Mouse (Mus musculus) neural tube, embryonic 14.5 days (tissue): ENCODE results near the gene Pbld2. TPM values are rescaled to one million over a fixed set of nuclear protein-coding genes. Genes with fewer than 3 reads are reported as not detected.
A peak's percentile ranks its signal among the peaks of the same experiment; 100 is the strongest.

Experiments used
- ATAC-seq: fragments of 200-750 bp; cut with Nextera tagmentation; 2 replicates; pipeline ENCODE4 v1.8.0; 2017; ENCODE audit warnings: low read depth, mild to moderate bottlenecking, moderate TSS enrichment, moderate library complexity
- H3K27ac ChIP-seq: fragments of 300-500 bp; sonication (generic); 2 replicates; pipeline ENCODE4 v1.5.1; 2014; ENCODE audit warnings: low read depth, mild to moderate bottlenecking, control low read depth, low read length, moderate library complexity, mixed read lengths
- H3K27me3 ChIP-seq: fragments of 300-500 bp; sonication (generic); 2 replicates; pipeline ENCODE4 v1.6.1; 2014; ENCODE audit warnings: low read length; ENCODE audit not compliant: control insufficient read depth, insufficient read depth
- H3K36me3 ChIP-seq: fragments of 300-500 bp; sonication (generic); 2 replicates; pipeline ENCODE4 v1.6.1; 2014; ENCODE audit warnings: low read length, mixed read lengths; ENCODE audit not compliant: control insufficient read depth, insufficient read depth
- H3K4me1 ChIP-seq: fragments of 300-500 bp; sonication (generic); 2 replicates; pipeline ENCODE4 v1.6.1; 2014; ENCODE audit warnings: low read length; ENCODE audit not compliant: control insufficient read depth, insufficient read depth
- H3K4me2 ChIP-seq: fragments of 300-500 bp; sonication (generic); 2 replicates; pipeline ENCODE4 v1.6.1; 2014; ENCODE audit warnings: mild to moderate bottlenecking, low read depth, low read length, control low read depth
- H3K4me3 ChIP-seq: fragments of 300-500 bp; sonication (generic); 2 replicates; pipeline ENCODE4 v1.5.1; 2014; ENCODE audit warnings: low read depth, low read length, control low read depth, mixed read lengths
- H3K9ac ChIP-seq: fragments of 300-500 bp; sonication (generic); replicated peaks from 2 replicates; pipeline ENCODE4 v1.6.1; 2014; ENCODE audit warnings: low read depth, mild to moderate bottlenecking, control low read depth, low read length, mixed read lengths
- H3K9me3 ChIP-seq: fragments of 300-500 bp; sonication (generic); 2 replicates; pipeline ENCODE4 v1.6.1; 2016; ENCODE audit warnings: low read length; ENCODE audit not compliant: control insufficient read depth
- whole genome bisulfite sequencing: fragments of 180-500 bp; shearing (Covaris S2); extraction: QIAGEN DNeasy Blood & Tissue Kit; methylation state at CpG from one replicate; pipeline ENCODE4 v1.1.7; 2014; 5-methylcytosine and 5-hydroxymethylcytosine counted together
- polyA plus RNA-seq: library from polyadenylated mRNA; unstranded; fragments of >200 nt; fragmentation: Nextera tagmentation; extraction: Ambion mirVana; gene quantifications from 2 replicates; pipeline ENCODE4 v1.2.1, GENCODE M21; 2014

Gene Pbld2
- polyA plus RNA-seq, 1 experiment from 2014 or later: 0.70 TPM

GRCm38 (mm10) chr10:63091915-63092314 is 67.8 kb downstream of the Pbld2 start:
- 73% methylated on average over 7 of the region's 7 CpGs for WGBS
- H3K4me1 ChIP-seq: peaks cover 9% of the 10 kb centered on the region; the same call in 1 of the 2 replicates
- ATAC-seq: no peak
- no peak overlapping the region for H3K4me3 ChIP-seq
- H3K36me3 ChIP-seq: no peaks in the 10 kb centered on the region
- no peak overlapping the region for H3K27ac ChIP-seq
- no peaks in the 10 kb centered on the region for H3K27me3 ChIP-seq
- H3K4me2 ChIP-seq: no peak overlapping the region
- H3K9ac ChIP-seq: no peak overlapping the region
- H3K9me3 ChIP-seq: no peaks in the 10 kb centered on the region

DNA sequence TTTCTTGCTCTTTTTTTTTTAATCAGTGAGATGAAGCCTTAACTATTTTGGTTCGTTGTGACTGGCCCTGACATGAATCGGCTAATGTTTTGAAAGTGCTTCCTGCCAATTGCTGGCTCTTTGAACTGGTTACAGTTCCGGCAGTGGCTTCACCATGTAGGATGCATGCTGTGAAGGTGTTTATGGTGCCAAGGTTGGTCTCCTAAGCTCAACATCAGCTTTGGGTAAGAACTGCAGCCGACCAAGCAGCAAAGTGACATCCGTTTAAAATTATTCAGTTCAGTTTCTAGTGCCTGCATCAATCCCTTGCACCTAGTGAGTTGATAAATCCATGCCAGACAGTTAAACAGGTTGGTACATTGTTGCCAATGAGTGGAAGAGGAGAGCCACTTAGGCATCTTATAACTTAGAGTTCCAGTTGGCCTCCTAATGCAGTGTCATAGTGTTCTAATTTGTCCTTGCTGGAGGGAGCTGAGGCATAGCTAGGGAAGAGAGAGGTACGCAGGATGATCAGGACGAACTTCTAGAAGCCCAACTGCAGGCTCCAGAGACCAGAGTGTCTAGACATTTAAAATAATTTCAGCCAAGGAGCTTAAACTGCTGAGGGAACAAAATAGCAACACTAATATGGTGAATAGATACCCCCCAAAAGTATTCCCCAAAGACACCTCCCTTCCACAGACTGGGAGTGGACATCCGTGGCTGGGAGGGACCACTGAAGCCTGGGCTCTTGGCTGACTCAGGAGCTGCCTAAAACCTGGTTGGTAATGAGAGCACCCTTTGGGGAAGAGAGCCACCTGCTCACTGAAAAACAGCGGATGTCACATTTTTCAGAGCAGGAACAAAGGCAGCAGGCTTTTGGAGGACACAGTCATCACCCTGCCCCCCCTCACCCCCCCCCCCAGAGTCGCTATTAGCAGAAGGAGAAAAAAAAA is 68.8 kb downstream of the Pbld2 start:
- no peak overlapping the region for H3K27ac ChIP-seq
- H3K27me3 ChIP-seq: no peaks in the 10 kb centered on the region
- no peak for ATAC-seq
- no peaks in the 10 kb centered on the region for H3K9me3 ChIP-seq
- no peak overlapping the region for H3K4me2 ChIP-seq
- peaks cover 9% of the 10 kb centered on the region; the same call in 1 of the 2 replicates for H3K4me1 ChIP-seq
- 68% methylated on average over 10 of the region's 10 CpGs for WGBS
- no peaks in the 10 kb centered on the region for H3K36me3 ChIP-seq
- H3K4me3 ChIP-seq: no peak overlapping the region
- H3K9ac ChIP-seq: no peak overlapping the region

DNA sequence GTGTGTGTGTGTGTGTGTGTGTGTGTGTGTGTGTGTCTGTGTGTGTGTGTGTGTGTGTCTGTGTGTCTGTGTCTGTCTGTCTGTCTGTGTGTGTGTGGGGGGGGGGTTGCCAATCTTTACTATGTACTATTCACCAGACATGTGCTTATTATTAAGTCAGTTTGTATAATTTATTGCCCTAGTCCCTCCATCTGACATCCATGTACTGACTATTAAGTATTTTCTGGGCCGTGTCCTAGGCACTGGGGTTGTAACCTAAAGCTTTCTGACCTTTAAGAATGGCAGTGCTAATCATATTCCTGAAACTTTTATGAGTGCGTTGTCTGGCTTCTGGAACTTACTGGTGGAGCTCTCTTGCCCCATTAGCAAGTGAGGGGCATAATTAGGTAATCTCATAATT is 72.6 kb downstream of the Pbld2 start:
- H3K9me3 ChIP-seq: no peaks in the 10 kb centered on the region
- H3K27me3 ChIP-seq: peaks cover 2% of the 10 kb centered on the region; the same call in 1 of the 2 replicates
- no peak for ATAC-seq
- no peak overlapping the region for H3K4me3 ChIP-seq
- 68% methylated on average over 2 of the region's 2 CpGs for WGBS
- no peak overlapping the region for H3K27ac ChIP-seq
- H3K4me1 ChIP-seq: peaks cover 5% of the 10 kb centered on the region; the same call in 1 of the 2 replicates
- H3K36me3 ChIP-seq: no peaks in the 10 kb centered on the region
- no peak overlapping the region for H3K9ac ChIP-seq
- H3K4me2 ChIP-seq: no peak overlapping the region

- Histone ChIP-seq H3K9me3 (no peaks in the 10 kb centered on the region), H3K4me3 (no peak overlapping the region), H3K4me2 (no peak overlapping the region), H3K9ac (no peak overlapping the region), H3K27me3 (peaks cover 2% of the 10 kb centered on the region; the same call in 1 of the 2 replicates), H3K36me3 (no peaks in the 10 kb centered on the region), H3K27ac (no peak overlapping the region), H3K4me1 (peaks cover 5% of the 10 kb centered on the region; the same call in 1 of the 2 replicates)
- 50% methylated on average over 12 of the region's 12 CpGs for WGBS
- no peak for ATAC-seq
Observed at GRCm38 (mm10) chr10:63098191-63098590, 74.1 kb downstream of the Pbld2 start.

DNA sequence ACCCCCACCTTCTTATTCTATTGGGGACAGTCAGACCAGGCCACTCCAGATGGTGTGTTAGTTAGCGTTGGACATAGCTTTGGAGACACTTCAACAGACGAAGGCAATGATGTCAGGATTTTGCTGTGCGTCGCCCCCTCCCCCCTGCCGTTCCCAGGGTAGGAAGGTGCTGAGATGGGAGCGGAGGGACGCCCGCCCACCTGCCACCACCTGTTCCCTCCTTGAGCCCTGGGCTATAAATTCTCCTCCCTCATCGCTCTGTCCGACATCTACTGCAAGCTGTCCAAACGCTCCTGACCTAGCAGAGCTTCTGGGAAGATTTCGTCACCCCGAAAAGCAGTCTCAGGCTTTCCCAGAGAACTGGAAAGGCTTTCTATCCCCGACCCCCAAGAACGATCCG is 75.4 kb downstream of the Pbld2 start, which contains the start of gene Atoh7:
Gene Atoh7 (plus strand): TSS at position 131 of the 400 bp plus-strand sequence.
- Histone ChIP-seq H3K36me3 (no peaks in the 10 kb centered on the region), H3K9me3 (no peaks in the 10 kb centered on the region), H3K9ac (peak within 1 kb of the TSS; percentile 65), H3K4me2 (peak within 1 kb of the TSS; percentile 92), H3K27me3 (peaks cover 2% of the 10 kb centered on the region; the same call in 1 of the 2 replicates), H3K4me3 (peak within 1 kb of the TSS; percentile 58), H3K4me1 (peaks cover 5% of the 10 kb centered on the region; the same call in 1 of the 2 replicates), H3K27ac (no peak within 1 kb of the TSS)
- 2% methylated on average over 16 of the region's 16 CpGs for WGBS
- 0 out of 2 replicates have a peak, but pooled peaks have one; percentile 1 for ATAC-seq

DNA sequence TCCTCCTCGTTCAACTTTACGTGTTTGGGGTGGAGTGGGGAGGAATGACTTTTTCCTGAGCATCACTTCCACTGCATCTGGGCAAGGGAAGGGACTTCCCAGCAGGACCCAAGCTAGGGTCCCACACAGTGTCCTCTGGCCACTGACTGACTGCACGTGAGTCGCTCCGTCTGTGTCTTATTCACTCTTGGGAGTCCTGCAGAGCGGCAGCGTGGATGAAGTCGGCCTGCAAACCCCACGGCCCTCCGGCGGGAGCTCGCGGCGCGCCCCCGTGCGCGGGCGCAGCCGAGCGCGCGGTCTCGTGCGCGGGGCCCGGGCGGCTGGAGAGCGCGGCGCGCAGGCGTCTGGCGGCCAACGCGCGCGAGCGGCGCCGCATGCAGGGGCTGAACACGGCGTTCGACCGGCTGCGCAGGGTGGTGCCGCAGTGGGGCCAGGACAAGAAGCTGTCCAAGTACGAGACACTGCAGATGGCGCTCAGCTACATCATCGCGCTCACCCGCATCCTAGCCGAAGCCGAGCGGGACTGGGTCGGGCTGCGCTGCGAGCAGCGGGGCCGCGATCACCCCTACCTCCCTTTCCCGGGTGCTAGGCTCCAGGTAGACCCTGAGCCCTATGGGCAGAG is 75.9 kb downstream of the Pbld2 start:
- H3K36me3 ChIP-seq: no peaks in the 10 kb centered on the region
- H3K4me2 ChIP-seq: peak overlapping the region; percentile 92
- peaks cover 2% of the 10 kb centered on the region; the same call in 1 of the 2 replicates for H3K27me3 ChIP-seq
- peak overlapping the region; percentile 65 for H3K9ac ChIP-seq
- H3K9me3 ChIP-seq: no peaks in the 10 kb centered on the region
- H3K4me3 ChIP-seq: peak overlapping the region; percentile 58
- WGBS: under 1% methylated on average over 58 of the region's 62 CpGs
- H3K27ac ChIP-seq: no peak overlapping the region
- H3K4me1 ChIP-seq: peaks cover 5% of the 10 kb centered on the region; the same call in 1 of the 2 replicates
- ATAC-seq: peak; percentile 93

- 5% methylated on average over 9 of the region's 9 CpGs for WGBS
- peaks cover 5% of the 10 kb centered on the region; the same call in 1 of the 2 replicates for H3K4me1 ChIP-seq
- peaks cover 2% of the 10 kb centered on the region; the same call in 1 of the 2 replicates for H3K27me3 ChIP-seq
- no peaks in the 10 kb centered on the region for H3K36me3 ChIP-seq
- peak overlapping the region; percentile 58 for H3K4me3 ChIP-seq
- ATAC-seq: peak; percentile 29; the same call in 1 of the 2 replicates
- H3K9ac ChIP-seq: peak overlapping the region; percentile 65
- H3K4me2 ChIP-seq: peak overlapping the region; percentile 92
- H3K9me3 ChIP-seq: no peaks in the 10 kb centered on the region
- no peak overlapping the region for H3K27ac ChIP-seq
Observed at GRCm38 (mm10) chr10:63100657-63101056, 76.5 kb downstream of the Pbld2 start.
